In the genomic region with DNA sequence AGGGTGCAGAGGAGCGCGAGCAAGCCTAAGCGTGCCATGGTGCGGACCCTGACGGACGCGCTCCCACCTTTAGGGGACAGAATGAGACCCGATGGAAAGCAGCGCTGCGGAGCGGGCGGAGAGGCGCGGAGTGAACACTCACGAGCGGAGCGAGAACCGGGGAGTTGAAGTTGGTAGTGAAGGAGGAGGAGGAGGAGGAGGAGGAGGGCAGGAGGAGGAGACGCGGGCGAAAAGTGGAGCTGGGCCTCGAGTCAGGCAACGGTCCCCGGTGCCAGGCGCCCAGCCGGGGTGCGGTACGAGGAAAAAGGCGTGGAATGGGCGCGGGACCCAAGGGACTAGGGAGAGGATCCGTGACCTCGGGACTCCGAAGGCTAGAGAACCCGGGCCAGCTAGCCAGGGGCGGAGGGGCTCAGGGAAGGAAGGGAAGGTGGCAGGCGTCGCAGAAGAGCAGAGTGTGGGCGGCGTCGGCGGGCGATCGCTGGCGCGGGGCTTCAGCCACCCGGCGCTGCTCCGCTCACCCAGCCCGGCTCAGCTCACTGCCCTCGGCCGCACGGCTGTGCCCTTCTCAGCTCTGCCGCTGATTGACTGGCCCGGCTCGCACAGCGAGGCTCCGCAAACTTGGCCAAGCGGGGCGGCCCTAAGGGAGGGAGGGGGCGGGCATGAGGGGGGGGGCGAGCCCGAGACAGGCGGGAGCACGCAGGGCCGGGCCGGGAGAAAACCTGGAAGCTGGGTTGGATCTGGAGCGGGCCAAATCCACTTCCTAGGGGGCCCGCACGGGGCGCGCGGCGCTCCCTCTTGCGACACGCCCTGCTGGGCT, we compare ENCODE assay signal across 8 mouse cellular contexts. TPM values are rescaled to one million over a fixed set of nuclear protein-coding genes. Genes with fewer than 3 reads are reported as not detected.
DNase-seq lines count a peak whose midpoint lies in the region; ATAC-seq and TF ChIP-seq lines count a peak whose summit lies in the region.

A gene (minus strand): TSS at position 515 of the 817 bp plus-strand sequence.

- TF ChIP-seq EP300 in liver, postnatal 0 days (IDR thresholded peaks at IDR 0.05; ENCODE audit: low read depth), result no peak

- H3K27me3 ChIP-seq in G1E (ENCODE audit: insufficient read depth, low read length), result no peaks in the 10 kb centered on the region
- H3K27me3 ChIP-seq in forebrain, embryonic 13.5 days, result no peaks in the 10 kb centered on the region
- peaks cover 26% of the 10 kb centered on the region; the same call in 1 of the 2 replicates for H3K27me3 ChIP-seq in liver, postnatal 0 days (ENCODE audit: insufficient read depth, low read length)

- DNase-seq in G1E (ENCODE audit: low spot score), result peak; percentile 47
- DNase-seq in heart, postnatal 10 days, result peak; percentile 82 to 84
- peak; percentile 83 to 87 for DNase-seq in kidney, postnatal 36 days
- peak; percentile 77 for DNase-seq in liver, postnatal 0 days
- peak; percentile 53 for DNase-seq in urinary bladder, postnatal 25 days (ENCODE audit: low spot score)

- H3K9ac ChIP-seq in forebrain, embryonic 13.5 days, result peak within 1 kb of the TSS; percentile 77
- H3K9ac ChIP-seq in liver, postnatal 0 days (replicated peaks), result peak within 1 kb of the TSS; percentile 63

- peak within 1 kb of the TSS; percentile 82 for H3K27ac ChIP-seq in brown adipose tissue, adult 24 weeks (replicated peaks; ENCODE audit: low read depth, low read length)
- peak within 1 kb of the TSS; percentile 54 for H3K27ac ChIP-seq in forebrain, embryonic 13.5 days
- H3K27ac ChIP-seq in liver, postnatal 0 days (ENCODE audit: low read depth), result peak within 1 kb of the TSS; percentile 55
- H3K27ac ChIP-seq in olfactory bulb, adult 2 months (ENCODE audit: insufficient read depth, low read depth, low read length), result no peak within 1 kb of the TSS

- 24% methylated on average over 52 of the region's 76 CpGs for WGBS in forebrain, embryonic 13.5 days
- WGBS in liver, postnatal 0 days (ENCODE audit: insufficient replicate concordance), result 19% methylated on average over 40 of the region's 76 CpGs
- 15% methylated on average over 59 of the region's 76 CpGs for WGBS in olfactory bulb, adult 2 months

- no peak for TF ChIP-seq CTCF in G1E (IDR thresholded peaks at IDR 0.05; ENCODE audit: low read depth, low read length)
- TF ChIP-seq CTCF in liver, postnatal 0 days (IDR thresholded peaks at IDR 0.05; ENCODE audit: low read depth), result peak; percentile 17; the same call in 1 of the 2 replicates
- no peak for TF ChIP-seq CTCF in olfactory bulb, adult 2 months (IDR thresholded peaks at IDR 0.05; ENCODE audit: insufficient read depth, low read depth, low read length)

- ATAC-seq in G1E (ENCODE audit: extremely low read depth, insufficient number of reproducible peaks, low FRiP score, poor library complexity, severe bottlenecking), result peak; percentile 62
- peak; percentile 94 for ATAC-seq in forebrain, embryonic 13.5 days
- peak; percentile 91 for ATAC-seq in liver, postnatal 0 days

- H3K4me3 ChIP-seq in G1E (ENCODE audit: low read depth, low read length), result peak within 1 kb of the TSS; percentile 80
- peak within 1 kb of the TSS; percentile 97 for H3K4me3 ChIP-seq in brown adipose tissue, adult 24 weeks (ENCODE audit: insufficient read depth, low read depth, low read length)
- H3K4me3 ChIP-seq in forebrain, embryonic 13.5 days, result peak within 1 kb of the TSS; percentile 59
- peak within 1 kb of the TSS; percentile 63 for H3K4me3 ChIP-seq in liver, postnatal 0 days (ENCODE audit: low read depth, low read length)
- H3K4me3 ChIP-seq in olfactory bulb, adult 2 months (ENCODE audit: insufficient read depth, low read depth, low read length), result peak within 1 kb of the TSS; percentile 50

- no peaks in the 10 kb centered on the region for H3K9me3 ChIP-seq in G1E (replicated peaks)
- no peaks in the 10 kb centered on the region for H3K9me3 ChIP-seq in forebrain, embryonic 13.5 days (replicated peaks)
- no peaks in the 10 kb centered on the region for H3K9me3 ChIP-seq in liver, postnatal 0 days (ENCODE audit: low read length)

- peaks cover 15% of the 10 kb centered on the region for H3K4me1 ChIP-seq in G1E (ENCODE audit: insufficient read depth, low read depth, low read length)
- H3K4me1 ChIP-seq in brown adipose tissue, adult 24 weeks (ENCODE audit: control insufficient read depth, insufficient read depth, insufficient read length, low read length), result no peaks in the 10 kb centered on the region
- H3K4me1 ChIP-seq in forebrain, embryonic 13.5 days, result peaks cover 13% of the 10 kb centered on the region; the same call in 1 of the 2 replicates
- no peaks in the 10 kb centered on the region for H3K4me1 ChIP-seq in liver, postnatal 0 days (ENCODE audit: insufficient read depth)
- peaks cover 12% of the 10 kb centered on the region for H3K4me1 ChIP-seq in olfactory bulb, adult 2 months (ENCODE audit: control insufficient read depth, insufficient read depth, low read length)

- intact Hi-C loops in heart, postnatal 10 days (cut with DNase I), result loop anchor here (5.0 kb wide), 2 partner anchors 112 to 207 kb away; no protein-coding TSS in a partner anchor

- peaks cover 11% of the 10 kb centered on the region for H3K36me3 ChIP-seq in G1E (replicated peaks)
- H3K36me3 ChIP-seq in forebrain, embryonic 13.5 days (ENCODE audit: poor library complexity, severe bottlenecking), result no peaks in the 10 kb centered on the region
- H3K36me3 ChIP-seq in liver, postnatal 0 days (replicated peaks; ENCODE audit: insufficient read depth, low read length), result no peaks in the 10 kb centered on the region

- H3K4me2 ChIP-seq in forebrain, embryonic 13.5 days, result peak within 1 kb of the TSS; percentile 64
- H3K4me2 ChIP-seq in liver, postnatal 0 days (ENCODE audit: low read depth, low read length), result peak within 1 kb of the TSS; percentile 78

- no peak for TF ChIP-seq POLR2A in olfactory bulb, adult 2 months (IDR thresholded peaks at IDR 0.05; ENCODE audit: insufficient read depth, low read depth, low read length)

RNA-seq across cellular contexts. Expression of the gene that starts here (rescaled TPM):
- total RNA-seq in G1E (2014; fragmentation: Nextera tagmentation) (74.3 and 86.4 TPM in 2 replicates), G1E (2017) (21.9 and 23.6 TPM in 2 replicates)
- polyA plus RNA-seq in G1E (2012), result 22.7 and 27.2 TPM in 2 replicates
- polyA plus RNA-seq in brown adipose tissue, adult 24 weeks (2012; ENCODE audit: insufficient read depth, insufficient read length, missing spikeins), result 18.8 and 20.4 TPM in 2 replicates
- polyA plus RNA-seq in forebrain, embryonic 13.5 days (2015; fragmentation: Nextera tagmentation; extraction: Ambion mirVana), result 47.3 and 48.2 TPM in 2 replicates
- total RNA-seq in heart, postnatal 10 days (2021), result 10 to 100 TPM; 51.6 to 55.4 TPM
- polyA plus RNA-seq in liver, postnatal 0 days (2015; fragmentation: Nextera tagmentation; extraction: Ambion mirVana), result 15.8 and 19.7 TPM in 2 replicates
- not detected in 2 replicates for polyA plus RNA-seq in olfactory bulb, adult 2 months (2012; ENCODE audit: insufficient read depth, insufficient read length, low replicate concordance, missing spikeins)

Comparison
In these comparisons a context has a peak if more than half of its experiments do, and no peak if none do; other contexts are left out.
1. RNA of the gene that starts here (polyA plus RNA-seq): 47.3 to 48.2 TPM in forebrain, embryonic 13.5 days, 22.7 to 27.2 TPM in G1E, 15.8 to 19.7 TPM in liver, postnatal 0 days and 18.8 to 20.4 TPM in brown adipose tissue, adult 24 weeks; not detected in olfactory bulb, adult 2 months; every median in the first group is over 10 times any median in the second.
2. Peak in every context shown above with its lines, with median percentiles within 50 percentile points of each other: ATAC-seq, DNase-seq and H3K4me3 ChIP-seq.